Mouse (Mus musculus): Measurements from ENCODE around the gene Rhbdd1. TPM values are rescaled to one million over a fixed set of nuclear protein-coding genes. Genes with fewer than 3 reads are reported as not detected.

The Rhbdd1 gene
- 1 to 10 TPM; 6.7 to 7.6 TPM for total RNA-seq (2021)

- peak; percentile 97 for DNase-seq (ENCODE audit: extremely low spot score in 1 of 2, low spot score in 1 of 2)
Measured at GRCm38 (mm10) chr1:82316111-82316745, at the start of gene Rhbdd1. Gene Rhbdd1 (plus strand): TSS chr1:82316452.

GRCm38 (mm10) chr1:82267547-82267946, 48.7 kb upstream of the Rhbdd1 start:
- no peak for DNase-seq (ENCODE audit: extremely low spot score in 1 of 2, low spot score in 1 of 2)

- DNase-seq (ENCODE audit: extremely low spot score in 1 of 2, low spot score in 1 of 2) = no peak
Measured at GRCm38 (mm10) chr1:82272231-82272630, 44.0 kb upstream of the Rhbdd1 start.

- no peak for DNase-seq (ENCODE audit: extremely low spot score in 1 of 2, low spot score in 1 of 2)
Measured at GRCm38 (mm10) chr1:82273529-82273928, 42.7 kb upstream of the Rhbdd1 start.

- DNase-seq (ENCODE audit: extremely low spot score in 1 of 2, low spot score in 1 of 2) = no peak
Measured at GRCm38 (mm10) chr1:82274361-82274760, 41.9 kb upstream of the Rhbdd1 start.

- DNase-seq (ENCODE audit: extremely low spot score in 1 of 2, low spot score in 1 of 2) = no peak
Measured at GRCm38 (mm10) chr1:82279768-82280167, 36.5 kb upstream of the Rhbdd1 start.

GRCm38 (mm10) chr1:82281823-82282222, 34.4 kb upstream of the Rhbdd1 start:
- DNase-seq (ENCODE audit: extremely low spot score in 1 of 2, low spot score in 1 of 2) = no peak

- DNase-seq (ENCODE audit: extremely low spot score in 1 of 2, low spot score in 1 of 2) = peak; percentile 72 to 84
Measured at GRCm38 (mm10) chr1:82282992-82283611, 33.1 kb upstream of the Rhbdd1 start.

- DNase-seq (ENCODE audit: extremely low spot score in 1 of 2, low spot score in 1 of 2) = peak in 1 of 2 experiments; percentile 31
Measured at GRCm38 (mm10) chr1:82283901-82284301, 32.4 kb upstream of the Rhbdd1 start.

- no peak for DNase-seq (ENCODE audit: extremely low spot score in 1 of 2, low spot score in 1 of 2)
Measured at GRCm38 (mm10) chr1:82284403-82284802, 31.8 kb upstream of the Rhbdd1 start.

- DNase-seq (ENCODE audit: extremely low spot score in 1 of 2, low spot score in 1 of 2) = no peak
Measured at GRCm38 (mm10) chr1:82285461-82286189, 30.6 kb upstream of the Rhbdd1 start.

GRCm38 (mm10) chr1:82286190-82287051, 29.8 kb upstream of the Rhbdd1 start:
- DNase-seq (ENCODE audit: extremely low spot score in 1 of 2, low spot score in 1 of 2) = no peak

- peak; percentile 19 to 33 for DNase-seq (ENCODE audit: extremely low spot score in 1 of 2, low spot score in 1 of 2)
Measured at GRCm38 (mm10) chr1:82287052-82287775, 29.0 kb upstream of the Rhbdd1 start.

- peak in 1 of 2 experiments; percentile 27 for DNase-seq (ENCODE audit: extremely low spot score in 1 of 2, low spot score in 1 of 2)
Measured at GRCm38 (mm10) chr1:82287776-82288325, 28.4 kb upstream of the Rhbdd1 start.

- DNase-seq (ENCODE audit: extremely low spot score in 1 of 2, low spot score in 1 of 2) = peak; percentile 24 to 38
Measured at GRCm38 (mm10) chr1:82288421-82288990, 27.7 kb upstream of the Rhbdd1 start.

- peak in 1 of 2 experiments; percentile 16 for DNase-seq (ENCODE audit: extremely low spot score in 1 of 2, low spot score in 1 of 2)
Measured at GRCm38 (mm10) chr1:82289116-82289989, 26.9 kb upstream of the Rhbdd1 start.

GRCm38 (mm10) chr1:82289990-82290681, 26.1 kb upstream of the Rhbdd1 start:
- DNase-seq (ENCODE audit: extremely low spot score in 1 of 2, low spot score in 1 of 2) = peak; percentile 57 to 69

GRCm38 (mm10) chr1:82290723-82291150, 25.5 kb upstream of the Rhbdd1 start:
- DNase-seq (ENCODE audit: extremely low spot score in 1 of 2, low spot score in 1 of 2) = peak; percentile 75 to 86
